Mouse (Mus musculus): ENCODE data around the gene Ttll3.

DNA sequence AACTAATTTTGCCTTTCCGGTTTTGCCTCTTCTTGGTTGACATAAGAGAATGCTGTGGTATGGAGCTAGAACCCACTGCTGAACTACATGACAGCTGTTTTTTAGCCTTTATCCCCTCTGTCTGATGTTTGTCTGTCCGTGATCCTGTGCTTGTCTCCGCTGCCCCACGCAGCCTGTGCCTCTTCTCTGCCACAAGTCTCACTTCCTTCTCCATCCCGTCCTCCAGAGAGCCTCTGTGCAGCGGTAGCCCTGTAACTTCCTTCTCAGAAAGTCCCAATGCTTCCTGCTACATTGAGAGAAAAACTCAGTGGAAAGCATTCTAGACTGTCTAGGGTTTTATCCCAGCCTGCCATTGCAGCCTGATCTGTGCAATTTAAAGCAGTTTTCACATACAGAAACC lies 9.8 kb upstream of the Ttll3 start:
- TF ChIP-seq CTCF (IDR thresholded peaks at IDR 0.05; ENCODE audit: extremely low read depth, insufficient read length, insufficient replicate concordance, low read depth, low read length) (no peak), POLR2A (IDR thresholded peaks at IDR 0.05; ENCODE audit: low read depth, low read length) (no peak)
